Mouse (Mus musculus) embryonic facial prominence, embryonic 15.5 days (tissue): ENCODE measurements around the gene Larp7. TPM values are rescaled to one million over a fixed set of nuclear protein-coding genes. Genes with fewer than 3 reads are reported as not detected.
A peak's percentile ranks its signal among the peaks of the same experiment; 100 is the strongest.

ENCODE experiments used
- ATAC-seq: fragments of 200-750 bp; cut with Nextera tagmentation; 2 replicates; pipeline ENCODE4 v1.8.0; 2017; ENCODE audit warnings: low read depth, moderate TSS enrichment; ENCODE audit not compliant: insufficient number of reproducible peaks, low FRiP score, low TSS enrichment
- H3K27ac ChIP-seq: fragments of 300-500 bp; sonication (generic); replicated peaks from 2 replicates; pipeline ENCODE4 v1.5.1; 2015; ENCODE audit warnings: mild to moderate bottlenecking, inconsistent platforms
- H3K27me3 ChIP-seq: fragments of 300-500 bp; sonication (generic); 2 replicates; pipeline ENCODE4 v1.6.1; 2015; ENCODE audit warnings: inconsistent platforms
- H3K36me3 ChIP-seq: fragments of 300-500 bp; sonication (generic); 2 replicates; pipeline ENCODE4 v1.6.1; 2015; ENCODE audit warnings: mild to moderate bottlenecking, inconsistent platforms
- H3K4me1 ChIP-seq: fragments of 300-500 bp; sonication (generic); 2 replicates; pipeline ENCODE4 v1.6.1; 2015; ENCODE audit warnings: inconsistent platforms
- H3K4me2 ChIP-seq: fragments of 300-500 bp; sonication (generic); replicated peaks from 2 replicates; pipeline ENCODE4 v1.6.1; 2015; ENCODE audit warnings: mild to moderate bottlenecking, inconsistent platforms
- H3K4me3 ChIP-seq: fragments of 300-500 bp; sonication (generic); replicated peaks from 2 replicates; pipeline ENCODE4 v1.5.1; 2015; ENCODE audit warnings: mild to moderate bottlenecking, inconsistent platforms
- H3K9ac ChIP-seq: fragments of 300-500 bp; sonication (generic); 2 replicates; pipeline ENCODE4 v1.6.1; 2015; ENCODE audit warnings: inconsistent platforms
- H3K9me3 ChIP-seq: fragments of 300-500 bp; sonication (generic); replicated peaks from 2 replicates; pipeline ENCODE4 v1.6.1; 2016; ENCODE audit warnings: inconsistent platforms
- WGBS: fragments of 180-500 bp; shearing (Covaris S2); methylation state at CpG from one replicate; pipeline ENCODE4 v1.1.7; 2015; 5-methylcytosine and 5-hydroxymethylcytosine counted together
- microRNA counts: library from miRNA; unstranded; fragments of <30 nt; microRNA quantifications from one replicate; lab custom pipeline; 2016
- microRNA-seq: library from miRNA; unstranded; fragments of <30 nt; microRNA quantifications from one replicate; pipeline ENCODE4, GENCODE M21; 2016; ENCODE audit warnings: borderline number of aligned reads
- polyA plus RNA-seq: library from polyadenylated mRNA; unstranded; fragments of >200 nt; fragmentation: Nextera tagmentation; extraction: Ambion mirVana; gene quantifications from 2 replicates; pipeline ENCODE4 v1.2.1, GENCODE M21; 2015

Gene Larp7
- polyA plus RNA-seq, 1 experiment from 2014 or later, result 49.9 TPM

DNA sequence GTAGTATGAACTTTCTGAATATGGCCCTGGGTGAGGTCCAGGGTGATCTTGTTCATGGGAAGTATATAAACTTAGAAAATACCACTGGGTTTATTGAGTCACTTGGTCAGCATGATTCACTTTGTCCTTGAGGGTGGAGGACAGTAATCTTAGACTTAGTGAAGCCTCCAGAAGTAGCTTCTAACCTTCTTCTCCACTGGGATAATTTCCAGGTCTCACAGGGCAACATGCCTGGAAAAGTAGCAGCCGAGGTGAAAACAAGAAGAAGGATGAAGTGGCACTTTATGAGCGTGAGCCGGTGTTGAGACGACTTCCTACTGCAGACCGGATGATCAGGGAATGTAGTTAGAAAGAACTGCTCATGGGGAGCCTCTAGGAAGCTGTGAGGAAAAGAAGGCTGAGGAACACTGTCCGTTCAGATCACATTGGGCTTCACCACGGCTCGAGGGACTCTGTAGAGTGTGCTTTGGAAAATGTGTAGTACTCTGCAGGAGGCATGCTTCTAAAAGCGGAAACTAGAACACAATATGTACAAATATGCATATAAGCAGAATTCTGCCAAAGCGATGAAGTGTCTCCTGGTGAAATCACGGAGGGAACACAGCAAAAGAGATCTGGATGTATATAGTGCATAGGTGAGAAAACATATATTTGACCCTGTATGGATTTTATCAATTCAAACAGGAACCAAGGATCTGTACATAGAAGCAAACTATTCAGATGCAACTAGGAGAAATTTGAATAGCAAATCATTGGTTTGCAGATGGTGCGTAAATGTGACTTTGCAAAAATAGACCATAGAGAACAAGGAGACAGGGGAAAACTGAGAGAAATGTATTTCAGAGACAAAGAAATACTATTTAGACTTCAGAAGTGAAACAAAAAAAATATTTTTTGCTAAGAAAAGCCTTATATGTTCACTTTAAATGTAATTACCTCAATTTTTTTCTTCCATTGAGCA is 41.1 kb downstream of the Larp7 start:
- H3K4me1 ChIP-seq, result no peaks in the 10 kb centered on the region
- H3K27me3 ChIP-seq, result no peaks in the 10 kb centered on the region
- H3K9me3 ChIP-seq, result no peaks in the 10 kb centered on the region
- H3K4me3 ChIP-seq, result no peak overlapping the region
- no peak overlapping the region for H3K9ac ChIP-seq
- no peak overlapping the region for H3K27ac ChIP-seq
- ATAC-seq, result no peak
- H3K36me3 ChIP-seq, result no peaks in the 10 kb centered on the region
- no peak overlapping the region for H3K4me2 ChIP-seq
- WGBS, result 78% methylated on average over 12 of the region's 12 CpGs

GRCm38 (mm10) chr3:127507878-127508783 is 45.0 kb downstream of the Larp7 start:
- Histone ChIP-seq H3K27ac (no peak overlapping the region), H3K4me2 (no peak overlapping the region), H3K4me1 (no peaks in the 10 kb centered on the region), H3K9me3 (no peaks in the 10 kb centered on the region), H3K4me3 (no peak overlapping the region), H3K27me3 (no peaks in the 10 kb centered on the region), H3K9ac (no peak overlapping the region), H3K36me3 (no peaks in the 10 kb centered on the region)
- WGBS, result 63% methylated on average over 15 of the region's 15 CpGs
- ATAC-seq, result no peak

DNA sequence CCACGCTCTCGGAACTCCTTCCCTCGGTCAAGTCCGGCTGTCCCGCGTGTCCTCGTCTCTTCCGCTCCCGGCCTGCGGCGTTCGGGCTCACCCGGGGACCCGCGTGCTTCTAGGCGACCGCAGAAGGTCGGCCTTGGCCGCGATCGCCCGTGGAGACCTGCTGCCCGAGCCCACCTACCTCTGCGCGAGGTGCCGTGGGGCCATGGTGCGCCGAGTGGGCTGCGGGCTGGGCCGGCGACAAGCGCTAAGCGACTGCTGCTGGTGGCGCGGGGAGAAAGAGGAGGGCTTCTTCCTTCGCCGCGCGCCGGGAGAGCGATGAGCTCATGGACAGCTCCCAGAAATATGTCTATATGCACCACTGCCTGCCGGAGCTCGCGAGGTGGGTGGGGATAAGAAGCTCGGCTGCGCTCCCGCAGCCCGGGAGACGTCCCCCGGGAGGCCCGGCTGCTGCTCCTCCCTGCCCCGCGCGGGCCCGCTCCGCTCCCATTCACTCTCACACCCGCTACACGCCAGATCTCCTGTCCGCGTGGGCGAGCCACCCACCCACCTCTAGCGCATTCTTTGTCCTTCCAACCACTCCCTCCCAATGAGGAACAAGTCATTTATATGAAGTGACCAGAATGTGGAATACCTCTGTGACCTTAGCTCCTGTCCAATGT is 54.3 kb downstream of the Larp7 start, which contains the start of gene Ank2:
Ank2 (minus strand) TSS at position 609 of the 659 bp plus-strand sequence.
- WGBS, result under 1% methylated on average over 56 of the region's 62 CpGs
- Histone ChIP-seq H3K9ac (peak within 1 kb of the TSS; percentile 33; the same call in 1 of the 2 replicates), H3K27me3 (peaks cover 28% of the 10 kb centered on the region), H3K4me3 (peak within 1 kb of the TSS; percentile 54), H3K4me2 (peak within 1 kb of the TSS; percentile 100), H3K27ac (no peak within 1 kb of the TSS), H3K36me3 (no peaks in the 10 kb centered on the region), H3K9me3 (no peaks in the 10 kb centered on the region), H3K4me1 (peaks cover 13% of the 10 kb centered on the region)
- peak; percentile 78 for ATAC-seq

DNA sequence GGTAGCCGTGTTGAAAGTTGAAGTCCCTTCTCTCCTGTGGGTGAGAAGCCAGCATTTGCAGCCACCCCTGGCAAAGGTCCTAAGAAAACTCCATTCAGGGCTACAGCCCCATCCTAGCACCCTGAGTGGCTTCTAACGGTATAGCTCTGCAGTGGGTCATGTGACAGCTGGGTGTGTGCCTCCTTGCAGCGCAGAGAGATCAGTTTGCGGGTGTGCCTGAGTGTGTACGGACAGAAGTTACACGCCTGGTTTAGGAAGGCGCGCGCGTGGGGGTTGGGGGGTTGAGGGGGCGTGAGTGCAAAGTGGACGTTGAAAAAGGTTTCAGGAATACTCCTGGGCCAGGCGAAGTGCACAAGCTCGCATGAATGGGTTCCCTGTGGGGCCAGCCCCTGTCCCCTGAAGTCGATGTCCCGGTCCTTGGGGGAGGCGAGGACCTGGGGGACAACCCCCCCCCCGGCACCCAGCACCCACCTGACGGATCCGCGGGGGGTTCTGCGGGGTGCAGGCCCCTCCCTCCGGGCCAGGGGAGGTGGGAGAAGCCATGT is 54.9 kb downstream of the Larp7 start:
- Histone ChIP-seq H3K27me3 (peaks cover 28% of the 10 kb centered on the region), H3K9me3 (no peaks in the 10 kb centered on the region), H3K27ac (no peak overlapping the region), H3K4me2 (peak overlapping the region; percentile 100), H3K36me3 (no peaks in the 10 kb centered on the region), H3K4me3 (peak overlapping the region; percentile 54), H3K4me1 (peaks cover 13% of the 10 kb centered on the region), H3K9ac (peak overlapping the region; percentile 33; the same call in 1 of the 2 replicates)
- ATAC-seq, result peak; percentile 78; the same call in 1 of the 2 replicates
- WGBS, result 1% methylated on average over 23 of the region's 23 CpGs

GRCm38 (mm10) chr3:127492663-127493062 is 60.5 kb downstream of the Larp7 start:
- Histone ChIP-seq H3K9me3 (no peaks in the 10 kb centered on the region), H3K36me3 (no peaks in the 10 kb centered on the region), H3K9ac (no peak overlapping the region), H3K27me3 (peaks cover 2% of the 10 kb centered on the region; the same call in 1 of the 2 replicates), H3K4me1 (no peaks in the 10 kb centered on the region), H3K27ac (no peak overlapping the region), H3K4me2 (no peak overlapping the region), H3K4me3 (no peak overlapping the region)
- 86% methylated on average over 3 of the region's 3 CpGs for WGBS
- ATAC-seq, result no peak

- Histone ChIP-seq H3K27ac (no peak overlapping the region), H3K27me3 (no peaks in the 10 kb centered on the region), H3K4me1 (no peaks in the 10 kb centered on the region), H3K4me3 (no peak overlapping the region), H3K36me3 (no peaks in the 10 kb centered on the region), H3K9ac (no peak overlapping the region), H3K4me2 (no peak overlapping the region), H3K9me3 (no peaks in the 10 kb centered on the region)
- WGBS, result 76% methylated on average over 7 of the region's 7 CpGs
- no peak for ATAC-seq
These were observed 65.8 kb downstream of the Larp7 start for GRCm38 (mm10) chr3:127487302-127487701.

MicroRNAs within 50 kb of the gene (microRNA counts, 519-probe panel; counts per million panel counts)
- microRNA mmu-miR-302a (lab: Ali Mortazavi, UCI) (598 counts per million, percentile 1 among the panel's probes with 10 or more counts), microRNA mmu-miR-302b (lab: Ali Mortazavi, UCI) (not detected), microRNA mmu-miR-302c (lab: Ali Mortazavi, UCI) (not detected), microRNA mmu-miR-302d (lab: Ali Mortazavi, UCI) (1,630 counts per million, percentile 17 among the panel's probes with 10 or more counts), microRNA mmu-miR-367 (lab: Ali Mortazavi, UCI) (2,469 counts per million, percentile 56 among the panel's probes with 10 or more counts)

Small RNA genes lying within 50 kb of the gene (microRNA-seq; reads per million reads assigned to microRNA genes)
- 54.5 reads per million, percentile 48 among the genes with 10 or more reads in this experiment for gene Mir302a
- gene Mir302b, result 38.8 reads per million, percentile 42 among the genes with 10 or more reads in this experiment
- 3.4 reads per million, percentile 15 among the genes with 10 or more reads in this experiment for gene Mir302c
- 48.6 reads per million, percentile 46 among the genes with 10 or more reads in this experiment for gene Mir302d
- not detected for gene Mir367

Other genes starting within 250 kb of the Larp7 start
- 32.4 and 37.0 TPM in 2 replicates for gene Ank2, start 54.0 kb downstream of the Larp7 start, polyA plus RNA-seq
- 5.5 and 8.2 TPM in 2 replicates for gene Zgrf1, start 140 bp upstream of the Larp7 start, polyA plus RNA-seq
- 0.07 and 0.28 TPM in 2 replicates for gene Neurog2, start 79.8 kb upstream of the Larp7 start, polyA plus RNA-seq
- gene Alpk1, start 227.2 kb upstream of the Larp7 start, polyA plus RNA-seq, result 1.0 and 2.4 TPM in 2 replicates
- 3.6 TPM in 2 replicates for gene Tifa, start 236.5 kb upstream of the Larp7 start, polyA plus RNA-seq